ENCODE assay signal across 10 mouse cellular contexts in genomic region chr11:62614876-62615410, GRCm38 (mm10). TPM values are rescaled to one million over a fixed set of nuclear protein-coding genes. Genes with fewer than 3 reads are reported as not detected.
A peak's percentile ranks its signal among the peaks of the same experiment; 100 is the strongest.
DNase-seq lines count a peak whose midpoint lies in the region; ATAC-seq lines count a peak whose summit lies in the region.
"Had no signal": no experiment of that assay in that cellular context is flagged by ENCODE, and none has a peak within 500 bp of the region (broad histone marks: within the 10 kb centered on the region; RNA-seq: fewer than 3 reads in every experiment).

No protein-coding gene starts in this region.

- peaks cover 20% of the 10 kb centered on the region for H3K36me3 ChIP-seq in kidney, embryonic 16.5 days (ENCODE audit: insufficient read depth, low read length)
- no peaks in the 10 kb centered on the region; the same call in 1 of the 2 replicates for H3K36me3 ChIP-seq in forebrain, embryonic 16.5 days (ENCODE audit: control insufficient read depth, insufficient read depth)
- H3K36me3 ChIP-seq in midbrain, embryonic 10.5 days, result peaks cover 53% of the 10 kb centered on the region

- H3K27me3 ChIP-seq in kidney, embryonic 16.5 days (ENCODE audit: insufficient read depth, low read length), result no peaks in the 10 kb centered on the region
- no peaks in the 10 kb centered on the region for H3K27me3 ChIP-seq in forebrain, embryonic 16.5 days (replicated peaks; ENCODE audit: control insufficient read depth, insufficient read depth, low read length)
- no peaks in the 10 kb centered on the region for H3K27me3 ChIP-seq in midbrain, embryonic 10.5 days (ENCODE audit: low read depth, poor library complexity, severe bottlenecking)
- H3K27me3 ChIP-seq: limb, embryonic 13.5 days; stomach, embryonic 15.5 days had no signal

- H3K4me3 ChIP-seq in kidney, embryonic 16.5 days (ENCODE audit: low read length), result no peak overlapping the region
- no peak overlapping the region for H3K4me3 ChIP-seq in forebrain, embryonic 16.5 days (replicated peaks; ENCODE audit: low read length)
- no peak overlapping the region for H3K4me3 ChIP-seq in midbrain, embryonic 10.5 days
- H3K4me3 ChIP-seq: limb, embryonic 13.5 days; stomach, embryonic 15.5 days had no signal

- WGBS in kidney, embryonic 16.5 days, result 79% methylated on average over 8 of the region's 8 CpGs
- WGBS in forebrain, embryonic 16.5 days, result 74% methylated on average over 8 of the region's 8 CpGs
- WGBS in midbrain, embryonic 10.5 days, result 84% methylated on average over 8 of the region's 8 CpGs

- no peak overlapping the region for H3K4me2 ChIP-seq in kidney, embryonic 16.5 days (replicated peaks; ENCODE audit: low read depth, low read length)
- no peak overlapping the region for H3K4me2 ChIP-seq in forebrain, embryonic 16.5 days (ENCODE audit: low read length)

- H3K27ac ChIP-seq in kidney, embryonic 16.5 days (ENCODE audit: low read length), result peak overlapping the region; percentile 61; the same call in 1 of the 2 replicates
- peak overlapping the region; percentile 86 for H3K27ac ChIP-seq in forebrain, embryonic 16.5 days (ENCODE audit: low read length)
- peak overlapping the region; percentile 90 for H3K27ac ChIP-seq in midbrain, embryonic 10.5 days (replicated peaks)
- H3K27ac ChIP-seq: stomach, embryonic 15.5 days had no signal

- no peaks in the 10 kb centered on the region for H3K9me3 ChIP-seq in kidney, embryonic 16.5 days (ENCODE audit: low read length)
- H3K9me3 ChIP-seq in forebrain, embryonic 16.5 days (ENCODE audit: control insufficient read depth, low read length), result no peaks in the 10 kb centered on the region
- H3K9me3 ChIP-seq in midbrain, embryonic 10.5 days (replicated peaks), result no peaks in the 10 kb centered on the region
- H3K9me3 ChIP-seq: limb, embryonic 13.5 days; stomach, embryonic 15.5 days had no signal

- H3K9ac ChIP-seq in kidney, embryonic 16.5 days (replicated peaks; ENCODE audit: low read length), result 0 out of 2 replicates have a peak overlapping the region, but pooled peaks have one; percentile 61
- H3K9ac ChIP-seq in forebrain, embryonic 16.5 days (replicated peaks; ENCODE audit: low read depth, low read length), result no peak overlapping the region
- H3K9ac ChIP-seq: stomach, embryonic 15.5 days had no signal

- H3K4me1 ChIP-seq in kidney, embryonic 16.5 days (ENCODE audit: insufficient read depth, low read length), result peaks cover 12% of the 10 kb centered on the region
- H3K4me1 ChIP-seq in forebrain, embryonic 16.5 days (replicated peaks; ENCODE audit: control insufficient read depth, insufficient read depth, low read length), result peaks cover 25% of the 10 kb centered on the region
- H3K4me1 ChIP-seq in midbrain, embryonic 10.5 days, result peaks cover 33% of the 10 kb centered on the region

- no peak for DNase-seq in kidney, postnatal 25 days
- DNase-seq in midbrain, embryonic 10.5 days (ENCODE audit: low spot score), result no peak
- DNase-seq in thymus, postnatal 4 days, result no peak
- DNase-seq in lung, postnatal 10 days, result no peak
- DNase-seq in kidney, postnatal 14 days, result no peak
- DNase-seq: right cerebral cortex, postnatal 14 days had no signal

- ATAC-seq in kidney, embryonic 16.5 days (ENCODE audit: low FRiP score, low TSS enrichment), result no peak
- ATAC-seq in forebrain, embryonic 16.5 days, result no peak

RNA-seq across cellular contexts. Expression of gene Lrrc75a, which starts 33.4 kb away (rescaled TPM):
- polyA plus RNA-seq in kidney, embryonic 16.5 days (2015; fragmentation: Nextera tagmentation; extraction: Ambion mirVana), result 13.8 and 15.6 TPM in 2 replicates
- 9.7 and 10.6 TPM in 2 replicates for polyA plus RNA-seq in forebrain, embryonic 16.5 days (2015; fragmentation: Nextera tagmentation; extraction: Ambion mirVana)
- polyA plus RNA-seq in midbrain, embryonic 10.5 days (2016; fragmentation: Nextera tagmentation; extraction: Ambion mirVana), result 10.6 and 10.8 TPM in 2 replicates

RNA-seq across cellular contexts. Expression of gene Mmgt2, which starts 33.5 kb away (rescaled TPM):
- polyA plus RNA-seq in kidney, embryonic 16.5 days (2015; fragmentation: Nextera tagmentation; extraction: Ambion mirVana), result 66.2 and 68.1 TPM in 2 replicates
- polyA plus RNA-seq in forebrain, embryonic 16.5 days (2015; fragmentation: Nextera tagmentation; extraction: Ambion mirVana), result 28.5 and 29.2 TPM in 2 replicates
- polyA plus RNA-seq in midbrain, embryonic 10.5 days (2016; fragmentation: Nextera tagmentation; extraction: Ambion mirVana), result 38.7 and 40.9 TPM in 2 replicates

RNA-seq across cellular contexts. Expression of gene Trpv2, which starts 40.7 kb away (rescaled TPM):
- polyA plus RNA-seq in kidney, embryonic 16.5 days (2015; fragmentation: Nextera tagmentation; extraction: Ambion mirVana), result 4.6 and 6.6 TPM in 2 replicates
- polyA plus RNA-seq in forebrain, embryonic 16.5 days (2015; fragmentation: Nextera tagmentation; extraction: Ambion mirVana), result 19.1 and 27.2 TPM in 2 replicates
- polyA plus RNA-seq in midbrain, embryonic 10.5 days (2016; fragmentation: Nextera tagmentation; extraction: Ambion mirVana), result 3.5 and 6.4 TPM in 2 replicates
